Mouse (Mus musculus) kidney, embryonic 14.5 days (tissue): ENCODE results near the gene Rab4b. TPM values are rescaled to one million over a fixed set of nuclear protein-coding genes. Genes with fewer than 3 reads are reported as not detected.

ENCODE experiments used
- ATAC-seq: fragments of 200-750 bp; cut with Nextera tagmentation; 2 replicates; pipeline ENCODE4 v1.8.0; 2017; ENCODE audit warnings: moderate number of reproducible peaks, mild to moderate bottlenecking, moderate TSS enrichment, moderate library complexity; ENCODE audit not compliant: low FRiP score, low TSS enrichment
- H3K27ac ChIP-seq: fragments of 300-500 bp; sonication (generic); 2 replicates; pipeline ENCODE4 v1.5.1; 2014; ENCODE audit warnings: low read depth, mild to moderate bottlenecking, low read length, moderate library complexity, mixed read lengths
- H3K27me3 ChIP-seq: fragments of 300-500 bp; sonication (generic); 2 replicates; pipeline ENCODE4 v1.6.1; 2014; ENCODE audit warnings: mild to moderate bottlenecking, low read length; ENCODE audit not compliant: control insufficient read depth, insufficient read depth
- H3K36me3 ChIP-seq: fragments of 300-500 bp; sonication (generic); 2 replicates; pipeline ENCODE4 v1.6.1; 2014; ENCODE audit warnings: low read length, mixed read lengths; ENCODE audit not compliant: control insufficient read depth, insufficient read depth
- H3K4me1 ChIP-seq: fragments of 300-500 bp; sonication (generic); 2 replicates; pipeline ENCODE4 v1.6.1; 2014; ENCODE audit warnings: low read length, mixed read lengths; ENCODE audit not compliant: control insufficient read depth, insufficient read depth
- H3K4me2 ChIP-seq: fragments of 300-500 bp; sonication (generic); replicated peaks from 2 replicates; pipeline ENCODE4 v1.6.1; 2014; ENCODE audit warnings: low read depth, mild to moderate bottlenecking, low read length
- H3K4me3 ChIP-seq: fragments of 300-500 bp; sonication (generic); 2 replicates; pipeline ENCODE4 v1.5.1; 2014; ENCODE audit warnings: mild to moderate bottlenecking, low read length
- H3K9ac ChIP-seq: fragments of 300-500 bp; sonication (generic); 2 replicates; pipeline ENCODE4 v1.6.1; 2014; ENCODE audit warnings: low read depth, mild to moderate bottlenecking, low read length, moderate library complexity
- H3K9me3 ChIP-seq: fragments of 300-500 bp; sonication (generic); 2 replicates; pipeline ENCODE4 v1.6.1; 2016; ENCODE audit warnings: low read length; ENCODE audit not compliant: control insufficient read depth
- WGBS: fragments of 180-500 bp; shearing (Covaris S2); extraction: QIAGEN DNeasy Blood & Tissue Kit; methylation state at CpG from one replicate; pipeline ENCODE4 v1.1.7; 2014; 5-methylcytosine and 5-hydroxymethylcytosine counted together
- polyA plus RNA-seq: library from polyadenylated mRNA; unstranded; fragments of >200 nt; fragmentation: Nextera tagmentation; extraction: Ambion mirVana; gene quantifications from 2 replicates; pipeline ENCODE4 v1.2.1, GENCODE M21; 2014

Gene Rab4b
- 51.5 and 60.2 TPM in 2 replicates for polyA plus RNA-seq

- Histone ChIP-seq H3K4me3 (peak within 1 kb of the TSS; percentile 71), H3K9me3 (no peaks in the 10 kb centered on the region), H3K4me2 (peak within 1 kb of the TSS; percentile 59), H3K9ac (peak within 1 kb of the TSS; percentile 63), H3K36me3 (peaks cover 11% of the 10 kb centered on the region), H3K27ac (peak within 1 kb of the TSS; percentile 90), H3K27me3 (no peaks in the 10 kb centered on the region), H3K4me1 (0 out of 2 replicates have a peak, but pooled peaks cover 8% of the 10 kb centered on the region)
- peak; percentile 98 for ATAC-seq
- under 1% methylated on average over 53 of the region's 53 CpGs for WGBS
Observed at GRCm38 (mm10) chr7:27178324-27179216, at the start of gene Rab4b. Gene Rab4b (minus strand): TSS chr7:27178896.

GRCm38 (mm10) chr7:27228281-27228821, 49.7 kb upstream of the Rab4b start, which contains the start of gene Itpkc:
Gene Itpkc (minus strand): TSS chr7:27228661.
- under 1% methylated on average over 38 of the region's 49 CpGs for WGBS
- Histone ChIP-seq H3K9ac (peak within 1 kb of the TSS; percentile 81), H3K4me1 (peaks cover 36% of the 10 kb centered on the region), H3K27ac (peak within 1 kb of the TSS; percentile 88), H3K27me3 (no peaks in the 10 kb centered on the region), H3K4me3 (peak within 1 kb of the TSS; percentile 91), H3K36me3 (no peaks in the 10 kb centered on the region; the same call in 1 of the 2 replicates), H3K9me3 (no peaks in the 10 kb centered on the region), H3K4me2 (peak within 1 kb of the TSS; percentile 89)
- peak; percentile 83 for ATAC-seq

GRCm38 (mm10) chr7:27227676-27228075, 49.0 kb upstream of the Rab4b start:
- Histone ChIP-seq H3K27me3 (no peaks in the 10 kb centered on the region), H3K9ac (peak overlapping the region; percentile 81), H3K4me3 (peak overlapping the region; percentile 91), H3K36me3 (no peaks in the 10 kb centered on the region; the same call in 1 of the 2 replicates), H3K27ac (no peak overlapping the region; the same call in 1 of the 2 replicates), H3K9me3 (no peaks in the 10 kb centered on the region), H3K4me1 (peaks cover 36% of the 10 kb centered on the region), H3K4me2 (peak overlapping the region; percentile 89)
- 0 out of 2 replicates have a peak, but pooled peaks have one; percentile 0 for ATAC-seq
- 4% methylated on average over 10 of the region's 10 CpGs for WGBS

GRCm38 (mm10) chr7:27227276-27227675, 48.6 kb upstream of the Rab4b start:
- H3K4me2 ChIP-seq, result peak overlapping the region; percentile 89
- peaks cover 36% of the 10 kb centered on the region for H3K4me1 ChIP-seq
- H3K27ac ChIP-seq, result no peak overlapping the region
- H3K36me3 ChIP-seq, result no peaks in the 10 kb centered on the region; the same call in 1 of the 2 replicates
- no peaks in the 10 kb centered on the region for H3K27me3 ChIP-seq
- no peak for ATAC-seq
- peak overlapping the region; percentile 81; the same call in 1 of the 2 replicates for H3K9ac ChIP-seq
- no peaks in the 10 kb centered on the region for H3K9me3 ChIP-seq
- 31% methylated on average over 9 of the region's 9 CpGs for WGBS
- H3K4me3 ChIP-seq, result peak overlapping the region; percentile 91

- Histone ChIP-seq H3K9ac (peak overlapping the region; percentile 13; the same call in 1 of the 2 replicates), H3K4me3 (no peak overlapping the region)
- WGBS, result 75% methylated on average over 11 of the region's 11 CpGs
Observed at GRCm38 (mm10) chr7:27224877-27225575, 46.3 kb upstream of the Rab4b start.

GRCm38 (mm10) chr7:27222538-27222937, 43.8 kb upstream of the Rab4b start:
- H3K4me2 ChIP-seq, result no peak overlapping the region
- no peak overlapping the region for H3K4me3 ChIP-seq
- WGBS, result 52% methylated on average over 1 of the region's 1 CpGs

More at GRCm38 (mm10) chr7:27224877-27225575, 46.3 kb upstream of the Rab4b start:
- H3K36me3 ChIP-seq, result no peaks in the 10 kb centered on the region; the same call in 1 of the 2 replicates
- no peaks in the 10 kb centered on the region for H3K27me3 ChIP-seq
- peaks cover 36% of the 10 kb centered on the region for H3K4me1 ChIP-seq
- H3K9me3 ChIP-seq, result no peaks in the 10 kb centered on the region
- no peak for ATAC-seq
- peak overlapping the region; percentile 89; the same call in 1 of the 2 replicates for H3K4me2 ChIP-seq
- H3K27ac ChIP-seq, result no peak overlapping the region

GRCm38 (mm10) chr7:27221939-27222338, 43.2 kb upstream of the Rab4b start:
- ATAC-seq, result no peak
- no peak overlapping the region for H3K9ac ChIP-seq
- H3K4me2 ChIP-seq, result no peak overlapping the region
- H3K4me3 ChIP-seq, result no peak overlapping the region
- no peaks in the 10 kb centered on the region for H3K27me3 ChIP-seq
- H3K27ac ChIP-seq, result no peak overlapping the region
- H3K9me3 ChIP-seq, result no peaks in the 10 kb centered on the region
- peaks cover 27% of the 10 kb centered on the region for H3K4me1 ChIP-seq
- WGBS, result 65% methylated on average over 6 of the region's 6 CpGs
- H3K36me3 ChIP-seq, result peaks cover 10% of the 10 kb centered on the region; the same call in 1 of the 2 replicates

More at GRCm38 (mm10) chr7:27222538-27222937, 43.8 kb upstream of the Rab4b start:
- H3K4me1 ChIP-seq, result peaks cover 32% of the 10 kb centered on the region
- no peak overlapping the region for H3K9ac ChIP-seq
- no peak overlapping the region for H3K27ac ChIP-seq
- H3K36me3 ChIP-seq, result peaks cover 8% of the 10 kb centered on the region; the same call in 1 of the 2 replicates
- H3K27me3 ChIP-seq, result no peaks in the 10 kb centered on the region
- H3K9me3 ChIP-seq, result no peaks in the 10 kb centered on the region
- no peak for ATAC-seq

- H3K9ac ChIP-seq, result no peak overlapping the region
- H3K36me3 ChIP-seq, result peaks cover 13% of the 10 kb centered on the region; the same call in 1 of the 2 replicates
- H3K4me3 ChIP-seq, result no peak overlapping the region
- 61% methylated on average over 11 of the region's 11 CpGs for WGBS
- no peak overlapping the region for H3K27ac ChIP-seq
- 0 out of 2 replicates have a peak, but pooled peaks have one; percentile 15 for ATAC-seq
- no peak overlapping the region for H3K4me2 ChIP-seq
- H3K4me1 ChIP-seq, result peaks cover 10% of the 10 kb centered on the region; the same call in 1 of the 2 replicates
- no peaks in the 10 kb centered on the region for H3K9me3 ChIP-seq
- no peaks in the 10 kb centered on the region for H3K27me3 ChIP-seq
Observed at GRCm38 (mm10) chr7:27219937-27220336, 41.2 kb upstream of the Rab4b start.
